Mouse (Mus musculus): ENCODE measurements at regions not wholly inside any gene's neighbourhood (a gene's known extent, or its start where the extent isn't known, plus 50 kb on each side); places are given as distances from the start of the nearest gene placed in this dataset.

GRCm38 (mm10) chr15:9898211-9898610 lies 149.5 kb upstream of the Spef2 start:
- DNase-seq (ENCODE audit: low spot score in 2 of 2), result no peak

- no peak for DNase-seq (ENCODE audit: low spot score in 2 of 2)
These were observed 144.5 kb upstream of the Spef2 start for GRCm38 (mm10) chr15:9893146-9893545.

GRCm38 (mm10) chr15:9892208-9892607 lies 143.5 kb upstream of the Spef2 start:
- no peak for DNase-seq (ENCODE audit: low spot score in 2 of 2)

DNA sequence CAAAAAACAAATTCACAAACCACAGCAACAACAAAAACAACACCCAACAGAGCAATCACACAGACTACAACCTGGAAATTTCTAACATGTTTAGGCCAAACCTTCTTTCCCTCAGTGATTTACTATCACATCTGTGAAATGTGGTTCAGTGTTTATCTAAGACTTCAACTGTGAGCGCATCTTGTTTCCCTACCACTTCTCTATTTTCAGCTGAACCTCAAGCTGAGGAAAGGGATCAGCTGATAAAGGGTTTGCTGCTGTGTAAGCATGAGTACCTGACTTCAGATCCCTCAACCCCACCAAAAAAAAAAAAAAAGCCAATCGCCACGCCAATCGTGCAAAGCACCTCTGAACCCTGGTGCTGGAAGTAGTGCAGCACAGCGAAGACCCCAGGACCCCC lies 142.8 kb upstream of the Spef2 start:
- DNase-seq (ENCODE audit: low spot score in 2 of 2), result no peak

DNA sequence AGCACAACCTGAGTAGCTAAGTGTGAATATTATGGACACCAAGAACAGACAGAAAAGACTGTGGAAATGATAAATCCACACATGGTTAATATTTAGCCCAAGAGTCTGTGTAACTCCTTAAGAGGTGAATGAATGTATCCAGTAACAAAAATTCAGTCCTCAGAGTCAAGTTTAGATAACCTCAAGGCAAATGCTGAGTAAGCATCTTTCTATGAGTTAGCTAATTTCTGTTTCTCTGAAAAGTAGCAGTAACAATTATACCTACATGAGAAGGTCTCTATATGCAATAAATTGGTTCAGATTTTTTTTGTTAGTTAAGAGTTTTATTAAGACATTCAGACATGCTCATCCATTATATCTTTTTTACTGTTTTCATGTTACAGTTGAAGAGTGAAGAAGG lies 127.1 kb upstream of the Spef2 start:
- no peak for DNase-seq (ENCODE audit: low spot score in 2 of 2)

DNA sequence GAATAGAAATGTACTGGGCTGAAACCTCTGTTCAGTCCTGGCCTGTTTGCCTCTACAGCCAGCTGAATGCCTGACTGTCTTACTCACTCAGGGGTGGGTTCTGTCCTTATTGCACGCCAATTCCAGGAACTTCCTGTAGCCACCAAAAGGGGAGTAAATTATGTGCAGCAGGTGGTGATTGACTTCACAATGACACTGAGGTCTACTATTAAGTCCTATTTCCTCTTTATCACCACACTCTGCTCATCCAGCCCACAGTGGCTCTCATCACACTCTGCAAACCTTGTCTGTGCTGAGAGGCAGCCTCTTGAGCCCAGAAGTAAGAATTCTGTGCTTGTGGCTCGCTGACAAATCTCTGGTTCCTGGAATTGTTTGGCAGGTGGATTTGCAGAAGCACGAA lies 121.5 kb upstream of the Spef2 start:
- DNase-seq (ENCODE audit: low spot score in 2 of 2), result no peak

GRCm38 (mm10) chr15:9864778-9865177 lies 116.1 kb upstream of the Spef2 start:
- DNase-seq (ENCODE audit: low spot score in 2 of 2), result peak in 1 of 2 experiments; percentile 9

- DNase-seq (ENCODE audit: low spot score in 2 of 2), result no peak
These were observed 113.2 kb upstream of the Spef2 start for GRCm38 (mm10) chr15:9861825-9862224.

DNA sequence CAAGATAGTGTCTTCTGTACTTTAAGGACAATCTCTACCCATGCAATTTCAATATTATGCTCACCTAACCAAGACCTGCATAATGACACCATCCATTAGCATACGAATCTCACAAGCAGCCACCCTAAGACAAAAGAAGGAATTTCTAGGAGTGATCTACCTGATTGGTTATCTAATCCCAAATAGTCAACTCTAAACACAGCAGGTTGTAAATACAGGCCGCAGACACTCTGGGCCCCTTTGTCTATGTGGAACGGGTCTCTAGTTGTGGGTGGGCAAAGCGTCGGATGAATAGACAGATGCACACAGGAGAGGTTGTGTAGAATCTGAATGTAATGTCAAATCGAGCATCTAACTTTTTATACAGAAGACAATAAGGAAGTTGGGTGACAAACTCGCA lies 91.0 kb upstream of the Spef2 start:
- DNase-seq (ENCODE audit: low spot score in 2 of 2), result no peak

DNA sequence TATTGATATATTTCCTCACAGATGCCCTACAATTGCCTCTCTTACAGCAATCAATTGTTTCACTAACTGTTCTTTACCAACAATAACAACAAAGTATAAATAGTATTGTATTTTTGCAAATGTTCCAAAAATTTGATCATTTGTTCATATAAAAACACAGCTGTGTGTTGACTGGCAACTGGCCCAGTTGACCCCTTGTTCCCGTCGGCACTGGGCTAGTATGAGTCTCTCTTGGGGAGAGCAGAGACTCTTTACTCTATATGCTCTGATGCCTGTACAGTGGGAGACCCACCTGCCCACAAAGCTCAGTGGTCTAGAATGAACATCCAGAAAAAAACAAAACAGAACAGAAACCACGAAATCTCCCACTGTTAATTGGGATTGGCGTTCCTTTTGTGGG lies 86.4 kb upstream of the Spef2 start:
- DNase-seq (ENCODE audit: low spot score in 2 of 2), result no peak

DNA sequence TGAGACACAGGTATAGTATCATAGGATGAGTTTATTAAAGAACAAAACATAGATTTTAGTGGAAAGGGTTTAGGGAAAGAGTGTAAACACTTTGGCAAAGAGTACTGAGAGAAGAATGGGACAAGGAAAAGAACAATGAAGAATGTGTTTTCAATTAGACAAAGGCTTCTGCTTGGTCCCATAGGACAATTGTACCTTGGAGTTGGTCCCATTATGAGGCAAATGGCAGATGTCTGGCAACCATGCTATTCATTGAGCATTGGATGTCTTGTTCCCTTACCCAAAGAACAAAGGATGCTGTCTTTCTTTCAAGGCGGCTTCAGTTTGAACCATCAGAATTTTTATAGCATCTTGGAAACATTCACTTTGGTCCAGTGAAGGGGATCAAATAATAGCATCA lies 55.8 kb upstream of the Spef2 start:
- no peak for DNase-seq (ENCODE audit: low spot score in 2 of 2)

Measured in urinary bladder, postnatal 36 days (tissue).